Mouse (Mus musculus): ENCODE measurements at regions not wholly inside any gene's neighbourhood (a gene's known extent, or its start where the extent isn't known, plus 50 kb on each side); places are given as distances from the start of the nearest gene placed in this dataset.
"Not testable (repeated sequence)": the region's sequence is repeated elsewhere in the genome, so short reads cannot be mapped to it uniquely, and the experiment has no call there.

GRCm38 (mm10) chr5:96898120-96898672, 99.3 kb upstream of the Bmp2k start:
- Histone ChIP-seq H3K4me3 (replicated peaks; ENCODE audit: extremely low read depth, low read depth, low read length) (no peak overlapping the region), H3K4me1 (ENCODE audit: control insufficient read depth, insufficient read depth, low read length) (0 out of 2 replicates have a peak, but pooled peaks cover 4% of the 10 kb centered on the region)
- no peak for DNase-seq
- 29% methylated on average over 8 of the region's 8 CpGs for WGBS
- no peak for TF ChIP-seq CTCF (IDR thresholded peaks at IDR 0.05; ENCODE audit: insufficient read depth, low read length)
- no peak for TF ChIP-seq POLR2A (IDR thresholded peaks at IDR 0.05; ENCODE audit: borderline replicate concordance, extremely low read depth, low read depth, low read length)

- no peak for DNase-seq
- Histone ChIP-seq H3K4me1 (ENCODE audit: control insufficient read depth, insufficient read depth, low read length) (0 out of 2 replicates have a peak, but pooled peaks cover 4% of the 10 kb centered on the region), H3K4me3 (replicated peaks; ENCODE audit: extremely low read depth, low read depth, low read length) (no peak overlapping the region)
- whole genome bisulfite sequencing = 47% methylated on average over 5 of the region's 5 CpGs
- TF ChIP-seq POLR2A (IDR thresholded peaks at IDR 0.05; ENCODE audit: borderline replicate concordance, extremely low read depth, low read depth, low read length) = no peak
- no peak for TF ChIP-seq CTCF (IDR thresholded peaks at IDR 0.05; ENCODE audit: insufficient read depth, low read length)
Observed at GRCm38 (mm10) chr5:96898695-96899094, 98.8 kb upstream of the Bmp2k start.

GRCm38 (mm10) chr5:96905572-96906271, 91.8 kb upstream of the Bmp2k start:
- peaks cover 7% of the 10 kb centered on the region for H3K4me1 ChIP-seq (ENCODE audit: control insufficient read depth, insufficient read depth, low read length)
- 24% methylated on average over 17 of the region's 17 CpGs for WGBS
- TF ChIP-seq POLR2A (IDR thresholded peaks at IDR 0.05; ENCODE audit: borderline replicate concordance, extremely low read depth, low read depth, low read length) (no peak), CTCF (IDR thresholded peaks at IDR 0.05; ENCODE audit: insufficient read depth, low read length) (no peak)
- H3K4me3 ChIP-seq (replicated peaks; ENCODE audit: extremely low read depth, low read depth, low read length) = no peak overlapping the region
- peak; percentile 19 for DNase-seq

- DNase-seq; H3K4me3 ChIP-seq (replicated peaks; ENCODE audit: extremely low read depth, low read depth, low read length): not testable (repeated sequence)
- 93% methylated on average over 2 of the region's 2 CpGs for WGBS
- H3K4me1 ChIP-seq (ENCODE audit: control insufficient read depth, insufficient read depth, low read length) = peaks cover 19% of the 10 kb centered on the region
Observed at GRCm38 (mm10) chr5:96908371-96908770, 89.1 kb upstream of the Bmp2k start.

GRCm38 (mm10) chr5:96909218-96909617, 88.3 kb upstream of the Bmp2k start:
- DNase-seq = no peak
- 75% methylated on average over 6 of the region's 6 CpGs for WGBS
- TF ChIP-seq POLR2A (IDR thresholded peaks at IDR 0.05; ENCODE audit: borderline replicate concordance, extremely low read depth, low read depth, low read length) = no peak
- no peak for TF ChIP-seq CTCF (IDR thresholded peaks at IDR 0.05; ENCODE audit: insufficient read depth, low read length)
- Histone ChIP-seq H3K4me1 (ENCODE audit: control insufficient read depth, insufficient read depth, low read length) (peaks cover 21% of the 10 kb centered on the region), H3K4me3 (replicated peaks; ENCODE audit: extremely low read depth, low read depth, low read length) (no peak overlapping the region)

- TF ChIP-seq POLR2A (IDR thresholded peaks at IDR 0.05; ENCODE audit: borderline replicate concordance, extremely low read depth, low read depth, low read length) (peak; percentile 70; the same call in 1 of the 2 replicates), CTCF (IDR thresholded peaks at IDR 0.05; ENCODE audit: insufficient read depth, low read length) (no peak)
- Histone ChIP-seq H3K4me1 (ENCODE audit: control insufficient read depth, insufficient read depth, low read length) (peaks cover 15% of the 10 kb centered on the region), H3K4me3 (replicated peaks; ENCODE audit: extremely low read depth, low read depth, low read length) (peak overlapping the region; percentile 7)
- DNase-seq = peak; percentile 54
- 17% methylated on average over 13 of the region's 13 CpGs for WGBS
Observed at GRCm38 (mm10) chr5:96911550-96912253, 85.8 kb upstream of the Bmp2k start.

GRCm38 (mm10) chr5:96912254-96912635, 85.2 kb upstream of the Bmp2k start:
- DNase-seq = no peak
- WGBS = 15% methylated on average over 4 of the region's 4 CpGs
- H3K4me1 ChIP-seq (ENCODE audit: control insufficient read depth, insufficient read depth, low read length) = peaks cover 18% of the 10 kb centered on the region

GRCm38 (mm10) chr5:96912781-96913180, 84.7 kb upstream of the Bmp2k start:
- no peak overlapping the region for H3K4me3 ChIP-seq (replicated peaks; ENCODE audit: extremely low read depth, low read depth, low read length)
- peaks cover 19% of the 10 kb centered on the region for H3K4me1 ChIP-seq (ENCODE audit: control insufficient read depth, insufficient read depth, low read length)
- WGBS = 30% methylated on average over 4 of the region's 4 CpGs
- no peak for TF ChIP-seq CTCF (IDR thresholded peaks at IDR 0.05; ENCODE audit: insufficient read depth, low read length)
- TF ChIP-seq POLR2A (IDR thresholded peaks at IDR 0.05; ENCODE audit: borderline replicate concordance, extremely low read depth, low read depth, low read length) = no peak
- no peak for DNase-seq

More at GRCm38 (mm10) chr5:96912254-96912635, 85.2 kb upstream of the Bmp2k start:
- TF ChIP-seq CTCF (IDR thresholded peaks at IDR 0.05; ENCODE audit: insufficient read depth, low read length) (no peak), POLR2A (IDR thresholded peaks at IDR 0.05; ENCODE audit: borderline replicate concordance, extremely low read depth, low read depth, low read length) (no peak)
- no peak overlapping the region for H3K4me3 ChIP-seq (replicated peaks; ENCODE audit: extremely low read depth, low read depth, low read length)

GRCm38 (mm10) chr5:96913711-96914110, 83.8 kb upstream of the Bmp2k start:
- TF ChIP-seq POLR2A (IDR thresholded peaks at IDR 0.05; ENCODE audit: borderline replicate concordance, extremely low read depth, low read depth, low read length) (no peak), CTCF (IDR thresholded peaks at IDR 0.05; ENCODE audit: insufficient read depth, low read length) (no peak)
- DNase-seq = no peak
- WGBS = 27% methylated on average over 1 of the region's 1 CpGs
- H3K4me1 ChIP-seq (ENCODE audit: control insufficient read depth, insufficient read depth, low read length) = peaks cover 24% of the 10 kb centered on the region
- H3K4me3 ChIP-seq (replicated peaks; ENCODE audit: extremely low read depth, low read depth, low read length) = no peak overlapping the region
